ENCODE assay signal across 7 mouse cellular contexts in the genomic region with DNA sequence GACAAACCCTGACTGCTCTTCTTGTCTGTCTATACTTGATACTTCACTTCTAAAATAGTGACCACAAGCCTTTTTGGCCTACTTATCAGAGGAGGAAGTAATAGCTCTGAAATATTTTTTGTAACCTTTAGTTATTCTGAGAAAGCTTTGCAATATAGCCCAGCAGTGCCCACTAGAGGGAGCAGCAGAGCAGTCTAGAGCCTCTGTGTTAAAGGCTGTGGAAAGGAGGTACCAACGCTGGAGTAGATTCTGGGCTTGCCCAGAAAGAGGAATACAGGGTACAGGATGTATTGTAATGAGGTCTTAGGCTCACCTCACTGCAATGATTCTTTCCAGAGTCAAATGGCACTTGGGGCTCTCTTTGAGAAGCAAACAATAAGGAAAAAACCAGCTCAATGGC.
DNase-seq lines count a peak whose midpoint lies in the region; ATAC-seq and TF ChIP-seq lines count a peak whose summit lies in the region.

No protein-coding gene starts in this region.

- H3K4me3 ChIP-seq in CH12.LX (replicated peaks in 1 of 3; ENCODE audit: low read depth in 2 of 3, low read length in 2 of 3, poor library complexity in 1 of 3): no peak overlapping the region

- ATAC-seq in megakaryocyte-erythroid progenitor cell, adult 5-6 weeks (replicated peaks; ENCODE audit: low FRiP score, low TSS enrichment, poor library complexity, severe bottlenecking): peak; percentile 55

- no peaks in the 10 kb centered on the region for H3K4me1 ChIP-seq in CH12.LX (ENCODE audit: control insufficient read depth in 1 of 2, insufficient read depth in 2 of 2)

- no peak overlapping the region for H3K4me2 ChIP-seq in CH12.LX (ENCODE audit: insufficient read depth, low read depth, poor library complexity, severe bottlenecking)

- DNase-seq in CH12.LX (ENCODE audit: extremely low read depth) (peak; percentile 52), MN1 (ENCODE audit: low spot score) (peak; percentile 71)
- DNase-seq in cerebellum, postnatal 14 days: peak; percentile 87 to 93
- DNase-seq in frontal cortex, postnatal 25 days (ENCODE audit: low spot score in 2 of 2): peak; percentile 77 to 82
- DNase-seq in layer of hippocampus, adult 9-10 months (ENCODE audit: low spot score): peak; percentile 77
- DNase-seq in right cerebral cortex, postnatal 4 days: peak; percentile 95

- dilution Hi-C loops in CH12.LX (cut with MboI; ENCODE audit: extremely low pct_ligation_motif_present, extremely low pct_unique_long_range_greater_than_20kb, low sequenced_read_pairs): no loop called here

- H3K36me3 ChIP-seq in CH12.LX (replicated peaks in 1 of 2; ENCODE audit: control insufficient read depth in 1 of 2, insufficient read depth in 1 of 2, low read length in 1 of 2): no peaks in the 10 kb centered on the region

- peak; percentile 65 for TF ChIP-seq RAD21 in CH12.LX (IDR thresholded peaks at IDR 0.05; ENCODE audit: low read depth, low read length)

- no peak for TF ChIP-seq EP300 in CH12.LX (IDR thresholded peaks at IDR 0.05; ENCODE audit: low read length)

- peaks cover 67% of the 10 kb centered on the region for H3K27me3 ChIP-seq in CH12.LX (replicated peaks)

- no peak overlapping the region for H3K27ac ChIP-seq in CH12.LX (ENCODE audit: insufficient read depth, low read depth)

- no peak for TF ChIP-seq POLR2A in CH12.LX (IDR thresholded peaks at IDR 0.05; ENCODE audit: low read depth, low read length)

- peak; percentile 46 to 80 for TF ChIP-seq CTCF in CH12.LX (conservative IDR thresholded peaks at IDR 0.05 in 1 of 2, IDR thresholded peaks at IDR 0.05 in 1 of 2; ENCODE audit: low read depth in 2 of 2, low read length in 2 of 2)

- H3K9me3 ChIP-seq in CH12.LX (replicated peaks; ENCODE audit: low read length): no peaks in the 10 kb centered on the region

- in situ Hi-C loops in CH12.LX (cut with MboI; ENCODE audit: low pct_ligation_motif_present, low pct_unique_long_range_greater_than_20kb, low sequenced_read_pairs): no loop called here

- H3K9ac ChIP-seq in CH12.LX (ENCODE audit: insufficient read depth, low read depth): no peak overlapping the region

- no peaks in the 10 kb centered on the region for H3K79me2 ChIP-seq in CH12.LX (replicated peaks; ENCODE audit: control insufficient read depth, extremely low read depth, insufficient read depth, poor library complexity, severe bottlenecking)

TF ChIP-seq in CH12.LX, 34 proteins besides CTCF, POLR2A, EP300 and RAD21:
- TF ChIP-seq ELF1 (IDR thresholded peaks at IDR 0.05; ENCODE audit: low read depth, low read length) (no peak), SMC3 (IDR thresholded peaks at IDR 0.05; ENCODE audit: low read depth, low read length) (peak; percentile 79), ZC3H11A (IDR thresholded peaks at IDR 0.05; ENCODE audit: low read depth, low read length) (peak; percentile 9; the same call in 1 of the 2 replicates)
